In genomic region chr1:39448819-39449218, GRCm38 (mm10) we compare ENCODE assay signal across 20 mouse cellular contexts. TPM values are rescaled to one million over a fixed set of nuclear protein-coding genes. Genes with fewer than 3 reads are reported as not detected.
A peak's percentile ranks its signal among the peaks of the same experiment; 100 is the strongest.
DNase-seq lines count a peak whose midpoint lies in the region; ATAC-seq and TF ChIP-seq lines count a peak whose summit lies in the region.
"Had no signal": no experiment of that assay in that cellular context is flagged by ENCODE, and none has a peak within 500 bp of the region (broad histone marks: within the 10 kb centered on the region; RNA-seq: fewer than 3 reads in every experiment).

No protein-coding gene starts in this region.

- no peak overlapping the region for H3K4me2 ChIP-seq in heart, embryonic 16.5 days (ENCODE audit: low read depth, low read length)
- H3K4me2 ChIP-seq: forebrain, embryonic 13.5 days; heart, embryonic 11.5 days; neural tube, embryonic 12.5 days had no signal

- TF ChIP-seq CTCF in cerebellum, adult 2 months (IDR thresholded peaks at IDR 0.05; ENCODE audit: borderline replicate concordance, insufficient read depth, low read depth, low read length) = no peak

- ATAC-seq in heart, embryonic 16.5 days (replicated peaks; ENCODE audit: extremely low read depth, insufficient read depth, low FRiP score) = no peak
- ATAC-seq: forebrain, embryonic 13.5 days; hindbrain, postnatal 0 days; intestine, embryonic 16.5 days had no signal

- TF ChIP-seq POLR2A in cerebellum, adult 2 months (IDR thresholded peaks at IDR 0.05; ENCODE audit: borderline replicate concordance, insufficient read depth, low read length) = no peak

- H3K27ac ChIP-seq in cerebellum, adult 2 months (ENCODE audit: insufficient read depth, low read length) = peak overlapping the region; percentile 32
- H3K27ac ChIP-seq in heart, embryonic 16.5 days (ENCODE audit: low read length) = peak overlapping the region; percentile 47
- H3K27ac ChIP-seq: forebrain, embryonic 13.5 days; hindbrain, postnatal 0 days; neural tube, embryonic 12.5 days had no signal

- no peaks in the 10 kb centered on the region for H3K9me3 ChIP-seq in heart, embryonic 16.5 days (replicated peaks; ENCODE audit: control insufficient read depth, low read length)
- H3K9me3 ChIP-seq: forebrain, embryonic 13.5 days; neural tube, embryonic 12.5 days had no signal

- H3K27me3 ChIP-seq in cerebellum, adult 2 months (ENCODE audit: control insufficient read depth, insufficient read depth, low read length) = no peaks in the 10 kb centered on the region
- H3K27me3 ChIP-seq in heart, embryonic 16.5 days (ENCODE audit: control insufficient read depth, insufficient read depth, low read length) = no peaks in the 10 kb centered on the region
- H3K27me3 ChIP-seq: forebrain, embryonic 13.5 days; neural tube, embryonic 12.5 days had no signal

- intact Hi-C loops in heart, postnatal 36 days (cut with DNase I) = no loop called here
- intact Hi-C loops in left cerebral cortex, postnatal 10 days (cut with DNase I) = no loop called here

- H3K9ac ChIP-seq in heart, embryonic 16.5 days (ENCODE audit: low read length) = 0 out of 2 replicates have a peak overlapping the region, but pooled peaks have one; percentile 18
- H3K9ac ChIP-seq: forebrain, embryonic 13.5 days; neural tube, embryonic 12.5 days had no signal

- H3K36me3 ChIP-seq in heart, embryonic 16.5 days (ENCODE audit: control insufficient read depth, insufficient read depth) = no peaks in the 10 kb centered on the region
- H3K36me3 ChIP-seq: neural tube, embryonic 12.5 days had no signal

- peak in 1 of 2 experiments; percentile 60 for DNase-seq in cerebellum, adult 2 months
- DNase-seq in cerebellum, adult 9-10 months = no peak
- no peak for DNase-seq in heart, postnatal 36 days
- peak; percentile 37 for DNase-seq in thymus, postnatal 4 days
- DNase-seq in thymus, postnatal 36 days = no peak
- no peak for DNase-seq in left cerebral cortex, postnatal 10 days (ENCODE audit: extremely low spot score in 1 of 2, low spot score in 2 of 2)
- no peak for DNase-seq in right cerebral cortex, postnatal 4 days
- DNase-seq: adrenal gland, postnatal 25 days; kidney, adult 9 months; kidney, postnatal 14 days; lung, postnatal 4 days; midbrain, embryonic 14.5 days; retina, postnatal 1 day; right cerebral cortex, postnatal 25 days had no signal

- WGBS in cerebellum, adult 2 months = 25% methylated on average over 5 of the region's 5 CpGs
- WGBS in heart, embryonic 16.5 days = 94% methylated on average over 5 of the region's 5 CpGs

- no peak overlapping the region for H3K4me3 ChIP-seq in cerebellum, adult 2 months (replicated peaks; ENCODE audit: insufficient read depth, low read depth, low read length)
- H3K4me3 ChIP-seq in heart, embryonic 16.5 days (ENCODE audit: low read length) = no peak overlapping the region
- H3K4me3 ChIP-seq: forebrain, embryonic 13.5 days; neural tube, embryonic 12.5 days had no signal

- H3K4me1 ChIP-seq in cerebellum, adult 2 months (ENCODE audit: control insufficient read depth, insufficient read depth, low read length) = peaks cover 62% of the 10 kb centered on the region
- H3K4me1 ChIP-seq in heart, embryonic 16.5 days (ENCODE audit: control insufficient read depth, insufficient read depth, low read length) = peaks cover 69% of the 10 kb centered on the region

RNA-seq across cellular contexts. Expression of gene Tbc1d8, which starts 29.7 kb away (rescaled TPM):
- 29.2 and 34.0 TPM in 2 replicates for polyA plus RNA-seq in cerebellum, adult 2 months (2012; rRNA removed)
- 10.7 and 11.2 TPM in 2 replicates for polyA plus RNA-seq in heart, embryonic 16.5 days (2015; fragmentation: Nextera tagmentation; extraction: Ambion mirVana)
- total RNA-seq in heart, postnatal 36 days (2021) = 1 to 10 TPM; 5.5 to 6.5 TPM
- 10 to 100 TPM; 17.7 to 19.2 TPM for total RNA-seq in left cerebral cortex, postnatal 10 days (2021)
